Mouse (Mus musculus): ENCODE measurements around the gene Cog7. TPM values are rescaled to one million over a fixed set of nuclear protein-coding genes. Genes with fewer than 3 reads are reported as not detected.

The Cog7 gene
- 26.2 and 32.7 TPM in 2 replicates for total RNA-seq (2014; fragmentation: Nextera tagmentation)
- total RNA-seq (2017), result 19.3 and 20.5 TPM in 2 replicates
- polyA plus RNA-seq (2012), result 9.0 and 9.2 TPM in 2 replicates

DNA sequence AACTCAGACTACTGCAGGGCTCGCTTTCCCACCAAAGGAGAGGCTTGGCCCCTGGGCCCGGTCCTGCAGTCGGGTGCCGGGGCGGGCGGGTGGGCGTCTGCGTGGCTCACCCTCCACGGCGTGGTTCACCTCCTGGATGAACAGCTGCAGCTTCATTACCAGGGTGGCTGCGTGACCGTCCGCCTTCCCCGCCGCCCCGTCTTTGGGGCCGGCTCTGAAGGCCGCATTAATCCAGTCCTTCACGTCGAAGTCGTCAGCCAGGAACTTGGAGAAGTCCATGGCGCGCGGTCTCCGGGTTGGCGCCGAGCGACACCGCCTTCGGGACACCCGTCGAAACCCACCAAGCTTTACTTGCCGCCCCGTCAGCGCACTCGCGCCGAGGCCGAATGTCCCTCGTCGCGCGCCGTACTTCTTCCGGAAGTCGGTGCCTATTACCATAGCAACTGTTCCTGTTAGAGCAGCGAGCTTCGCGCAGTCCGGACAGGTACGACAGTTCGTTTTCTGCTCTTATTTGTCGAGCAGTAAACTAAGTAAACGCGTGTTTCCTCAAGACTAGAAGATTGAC, at the start of gene Cog7:
TSS of gene Cog7 (minus strand) at position 405 of the 565 bp plus-strand sequence.
- ATAC-seq (ENCODE audit: extremely low read depth, insufficient number of reproducible peaks, low FRiP score, poor library complexity, severe bottlenecking) (peak; percentile 66), DNase-seq (ENCODE audit: low spot score) (peak; percentile 82)
- TF ChIP-seq GATA1 (IDR thresholded peaks at IDR 0.05; ENCODE audit: borderline replicate concordance, low read length), result no peak
- no peak for TF ChIP-seq TAL1 (conservative IDR thresholded peaks at IDR 0.05; ENCODE audit: low read depth, low read length)
- no peak for TF ChIP-seq POLR2AphosphoS5 (IDR thresholded peaks at IDR 0.05; ENCODE audit: insufficient replicate concordance, low read depth, low read length)
- TF ChIP-seq CTCF (IDR thresholded peaks at IDR 0.05; ENCODE audit: low read depth, low read length), result no peak
- TF ChIP-seq GATA2 (IDR thresholded peaks at IDR 0.05; ENCODE audit: borderline replicate concordance, low read depth, low read length), result no peak
- no peaks in the 10 kb centered on the region for H3K27me3 ChIP-seq (ENCODE audit: insufficient read depth, low read length)
- no peaks in the 10 kb centered on the region for H3K9me3 ChIP-seq (replicated peaks)
- H3K36me3 ChIP-seq (replicated peaks), result peaks cover 46% of the 10 kb centered on the region
- peaks cover 26% of the 10 kb centered on the region for H3K4me1 ChIP-seq (ENCODE audit: insufficient read depth, low read depth, low read length)
- H3K4me3 ChIP-seq (ENCODE audit: low read depth, low read length), result peak within 1 kb of the TSS; percentile 86

DNA sequence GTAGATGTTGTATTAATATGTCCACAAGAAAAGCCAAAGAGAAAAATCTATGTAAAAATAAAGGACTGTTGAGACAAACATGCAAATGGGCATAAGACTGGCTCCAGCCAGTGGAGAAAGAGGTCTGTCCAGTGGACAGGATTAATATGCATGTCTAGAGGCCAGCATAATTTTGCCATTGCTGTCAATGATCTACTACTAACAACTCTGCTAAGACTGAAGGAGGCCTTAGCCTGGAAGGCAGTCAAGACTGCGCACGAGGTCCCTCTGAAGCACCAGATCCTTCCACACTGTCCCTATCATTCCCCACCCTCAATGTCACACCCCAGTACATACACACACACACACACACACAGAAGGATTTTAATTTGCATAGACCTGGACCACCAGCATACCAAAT, 40.6 kb upstream of the Cog7 start:
- Histone ChIP-seq H3K4me1 (ENCODE audit: insufficient read depth, low read depth, low read length) (peaks cover 61% of the 10 kb centered on the region), H3K4me3 (ENCODE audit: low read depth, low read length) (no peak overlapping the region), H3K36me3 (replicated peaks) (peaks cover 16% of the 10 kb centered on the region), H3K9me3 (replicated peaks) (no peaks in the 10 kb centered on the region), H3K27me3 (ENCODE audit: insufficient read depth, low read length) (no peaks in the 10 kb centered on the region)
- DNase-seq (ENCODE audit: low spot score), result no peak
- TF ChIP-seq GATA1 (IDR thresholded peaks at IDR 0.05; ENCODE audit: borderline replicate concordance, low read length), result no peak
- TF ChIP-seq TAL1 (conservative IDR thresholded peaks at IDR 0.05; ENCODE audit: low read depth, low read length), result no peak
- no peak for ATAC-seq (ENCODE audit: extremely low read depth, insufficient number of reproducible peaks, low FRiP score, poor library complexity, severe bottlenecking)

DNA sequence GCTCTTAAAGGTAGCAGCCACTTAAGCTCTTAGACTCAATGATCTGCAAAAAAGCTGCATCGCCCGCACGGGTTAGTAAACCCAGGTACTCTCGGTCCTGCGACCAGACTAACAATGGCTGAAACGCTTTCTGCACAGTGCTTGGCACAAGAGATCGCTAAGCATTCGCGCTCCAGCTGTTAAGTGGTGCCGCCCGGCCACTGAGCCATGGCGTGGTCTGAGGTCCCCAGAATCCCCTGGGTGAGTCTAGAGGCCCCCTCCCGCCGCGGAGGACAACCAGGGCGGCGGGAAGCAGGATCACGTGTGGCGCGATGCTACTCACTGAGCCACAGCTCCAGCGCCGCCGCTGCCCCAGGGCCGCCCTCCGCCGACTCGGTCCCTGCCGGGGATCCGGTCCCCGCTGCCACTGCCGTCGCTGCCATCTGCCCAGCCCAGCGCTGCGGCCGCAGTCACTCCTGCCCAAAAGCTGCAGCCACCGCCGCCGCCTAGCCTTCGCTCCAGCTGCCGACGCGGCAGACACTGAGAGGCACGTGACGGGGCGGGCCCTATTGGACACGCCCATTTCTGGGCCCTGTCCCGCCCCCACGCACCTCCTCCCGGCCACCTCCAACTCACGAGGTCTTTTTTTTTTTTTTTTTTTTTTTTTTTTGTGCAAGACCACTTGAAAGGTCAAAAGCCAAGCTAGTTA, 39.3 kb upstream of the Cog7 start, which contains the start of gene Gga2:
TSS of gene Gga2 (minus strand) at position 556 of the 688 bp plus-strand sequence.
- peak; percentile 69 for DNase-seq (ENCODE audit: low spot score)
- Histone ChIP-seq H3K4me3 (ENCODE audit: low read depth, low read length) (peak within 1 kb of the TSS; percentile 90), H3K36me3 (replicated peaks) (peaks cover 30% of the 10 kb centered on the region), H3K4me1 (ENCODE audit: insufficient read depth, low read depth, low read length) (peaks cover 70% of the 10 kb centered on the region), H3K27me3 (ENCODE audit: insufficient read depth, low read length) (no peaks in the 10 kb centered on the region), H3K9me3 (replicated peaks) (no peaks in the 10 kb centered on the region)
- TF ChIP-seq GATA2 (IDR thresholded peaks at IDR 0.05; ENCODE audit: borderline replicate concordance, low read depth, low read length), result no peak
- TF ChIP-seq POLR2AphosphoS5 (IDR thresholded peaks at IDR 0.05; ENCODE audit: insufficient replicate concordance, low read depth, low read length), result no peak
- TF ChIP-seq TAL1 (conservative IDR thresholded peaks at IDR 0.05; ENCODE audit: low read depth, low read length), result no peak
- TF ChIP-seq CTCF (IDR thresholded peaks at IDR 0.05; ENCODE audit: low read depth, low read length), result no peak
- TF ChIP-seq GATA1 (IDR thresholded peaks at IDR 0.05; ENCODE audit: borderline replicate concordance, low read length), result no peak
- ATAC-seq (ENCODE audit: extremely low read depth, insufficient number of reproducible peaks, low FRiP score, poor library complexity, severe bottlenecking), result 0 out of 2 replicates have a peak, but pooled peaks have one; percentile 23

DNA sequence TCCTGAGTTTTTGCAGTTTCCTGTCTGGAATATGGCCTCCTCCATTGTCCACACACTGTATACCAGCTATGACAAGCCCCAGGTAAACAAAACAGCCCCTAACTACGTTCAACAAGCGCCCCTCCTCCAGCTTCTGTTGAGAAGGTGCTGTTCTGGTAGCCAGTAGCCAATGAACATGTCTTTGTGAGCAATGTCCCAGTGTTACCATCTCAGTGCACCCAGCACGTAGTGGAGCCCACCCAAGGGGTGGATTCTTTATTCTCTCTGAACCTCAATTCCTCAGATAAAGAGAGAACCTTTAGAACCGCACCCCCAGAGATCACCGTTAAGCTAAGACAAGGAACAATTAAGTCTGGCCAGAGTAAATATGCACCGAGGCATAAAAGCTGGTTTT, 38.8 kb upstream of the Cog7 start:
- peaks cover 71% of the 10 kb centered on the region for H3K4me1 ChIP-seq (ENCODE audit: insufficient read depth, low read depth, low read length)
- peak overlapping the region; percentile 90 for H3K4me3 ChIP-seq (ENCODE audit: low read depth, low read length)
- peaks cover 35% of the 10 kb centered on the region for H3K36me3 ChIP-seq (replicated peaks)
- H3K27me3 ChIP-seq (ENCODE audit: insufficient read depth, low read length), result no peaks in the 10 kb centered on the region
- DNase-seq (ENCODE audit: low spot score), result peak; percentile 37
- no peak for ATAC-seq (ENCODE audit: extremely low read depth, insufficient number of reproducible peaks, low FRiP score, poor library complexity, severe bottlenecking)
- H3K9me3 ChIP-seq (replicated peaks), result no peaks in the 10 kb centered on the region
- TF ChIP-seq POLR2AphosphoS5 (IDR thresholded peaks at IDR 0.05; ENCODE audit: insufficient replicate concordance, low read depth, low read length) (no peak), GATA1 (IDR thresholded peaks at IDR 0.05; ENCODE audit: borderline replicate concordance, low read length) (no peak), TAL1 (conservative IDR thresholded peaks at IDR 0.05; ENCODE audit: low read depth, low read length) (no peak), CTCF (IDR thresholded peaks at IDR 0.05; ENCODE audit: low read depth, low read length) (no peak), GATA2 (IDR thresholded peaks at IDR 0.05; ENCODE audit: borderline replicate concordance, low read depth, low read length) (no peak)

DNA sequence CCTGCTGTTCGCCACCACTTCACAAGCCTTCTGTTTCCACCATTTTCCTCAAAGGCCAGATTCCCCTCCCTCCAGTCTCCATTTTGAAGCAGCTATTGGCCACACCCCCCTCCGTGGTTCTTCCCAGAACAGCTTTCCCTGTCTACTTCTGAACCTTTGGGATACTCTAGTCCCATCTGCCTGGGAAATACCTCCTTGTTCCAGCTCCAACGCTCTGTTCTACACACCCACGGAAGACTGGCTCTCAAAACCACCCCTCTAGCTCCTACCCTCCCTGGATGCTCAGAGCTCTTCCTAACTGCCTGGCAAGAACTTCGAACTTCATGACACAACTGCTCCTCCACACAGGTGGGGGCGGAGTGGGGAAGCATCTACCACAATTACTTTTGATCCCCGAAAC, 37.5 kb upstream of the Cog7 start:
- H3K9me3 ChIP-seq (replicated peaks), result no peaks in the 10 kb centered on the region
- H3K27me3 ChIP-seq (ENCODE audit: insufficient read depth, low read length), result no peaks in the 10 kb centered on the region
- H3K4me1 ChIP-seq (ENCODE audit: insufficient read depth, low read depth, low read length), result peaks cover 78% of the 10 kb centered on the region
- peaks cover 48% of the 10 kb centered on the region for H3K36me3 ChIP-seq (replicated peaks)
- DNase-seq (ENCODE audit: low spot score) (no peak), ATAC-seq (ENCODE audit: extremely low read depth, insufficient number of reproducible peaks, low FRiP score, poor library complexity, severe bottlenecking) (no peak)
- no peak for TF ChIP-seq GATA1 (IDR thresholded peaks at IDR 0.05; ENCODE audit: borderline replicate concordance, low read length)
- no peak for TF ChIP-seq TAL1 (conservative IDR thresholded peaks at IDR 0.05; ENCODE audit: low read depth, low read length)
- TF ChIP-seq POLR2AphosphoS5 (IDR thresholded peaks at IDR 0.05; ENCODE audit: insufficient replicate concordance, low read depth, low read length), result no peak
- TF ChIP-seq CTCF (IDR thresholded peaks at IDR 0.05; ENCODE audit: low read depth, low read length), result no peak
- no peak for TF ChIP-seq GATA2 (IDR thresholded peaks at IDR 0.05; ENCODE audit: borderline replicate concordance, low read depth, low read length)
- peak overlapping the region; percentile 90 for H3K4me3 ChIP-seq (ENCODE audit: low read depth, low read length)

DNA sequence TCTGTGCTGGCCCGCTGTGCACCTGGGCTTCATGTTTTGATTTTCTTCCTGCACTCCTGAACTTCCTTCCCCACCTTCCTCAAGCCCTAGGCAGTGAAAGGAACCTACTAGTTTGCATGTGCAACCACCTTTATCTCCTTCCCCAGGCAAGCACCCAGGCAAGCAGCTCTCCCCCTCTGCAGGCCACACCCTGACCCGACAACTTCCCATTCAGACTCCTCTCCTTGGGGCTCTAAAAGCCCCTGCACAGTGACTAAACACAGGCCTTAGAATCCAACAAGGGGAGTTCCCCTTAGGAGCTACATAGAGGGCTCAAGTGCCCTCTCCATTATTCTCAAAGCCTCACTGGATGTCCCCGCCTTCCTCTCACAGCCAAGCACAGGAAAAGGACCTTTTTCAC, 36.7 kb upstream of the Cog7 start:
- TF ChIP-seq TAL1 (conservative IDR thresholded peaks at IDR 0.05; ENCODE audit: low read depth, low read length) (peak; percentile 44), POLR2AphosphoS5 (IDR thresholded peaks at IDR 0.05; ENCODE audit: insufficient replicate concordance, low read depth, low read length) (no peak), GATA2 (IDR thresholded peaks at IDR 0.05; ENCODE audit: borderline replicate concordance, low read depth, low read length) (no peak), CTCF (IDR thresholded peaks at IDR 0.05; ENCODE audit: low read depth, low read length) (no peak), GATA1 (IDR thresholded peaks at IDR 0.05; ENCODE audit: borderline replicate concordance, low read length) (no peak)
- ATAC-seq (ENCODE audit: extremely low read depth, insufficient number of reproducible peaks, low FRiP score, poor library complexity, severe bottlenecking) (peak; percentile 74), DNase-seq (ENCODE audit: low spot score) (peak; percentile 82)
- peaks cover 55% of the 10 kb centered on the region for H3K36me3 ChIP-seq (replicated peaks)
- peaks cover 80% of the 10 kb centered on the region for H3K4me1 ChIP-seq (ENCODE audit: insufficient read depth, low read depth, low read length)
- H3K4me3 ChIP-seq (ENCODE audit: low read depth, low read length), result peak overlapping the region; percentile 90
- H3K27me3 ChIP-seq (ENCODE audit: insufficient read depth, low read length), result no peaks in the 10 kb centered on the region
- no peaks in the 10 kb centered on the region for H3K9me3 ChIP-seq (replicated peaks)

Data from G1E (cell line).